Mouse (Mus musculus) olfactory bulb, adult 2 months (tissue): Measurements from ENCODE around the gene Itpkc.

Experiments
- CTCF ChIP-seq: fragments of 200-500 bp; IDR thresholded peaks from 2 replicates; pipeline ENCODE4 v1.5.1; 2012; ENCODE audit warnings: low read depth, mild to moderate bottlenecking, low read length, moderate library complexity; ENCODE audit not compliant: insufficient read depth
- POLR2A ChIP-seq: fragments of 200-500 bp; IDR thresholded peaks from 2 replicates; pipeline ENCODE4 v1.6.1; 2012; ENCODE audit warnings: mild to moderate bottlenecking, low read depth, low read length, moderate library complexity; ENCODE audit not compliant: insufficient read depth

GRCm38 (mm10) chr7:27227676-27228075 is 785 bp downstream of the Itpkc start:
- TF ChIP-seq CTCF: no peak
- TF ChIP-seq POLR2A: no peak
